Comparison of ENCODE assay signal across 8 mouse cellular contexts in the genomic region with DNA sequence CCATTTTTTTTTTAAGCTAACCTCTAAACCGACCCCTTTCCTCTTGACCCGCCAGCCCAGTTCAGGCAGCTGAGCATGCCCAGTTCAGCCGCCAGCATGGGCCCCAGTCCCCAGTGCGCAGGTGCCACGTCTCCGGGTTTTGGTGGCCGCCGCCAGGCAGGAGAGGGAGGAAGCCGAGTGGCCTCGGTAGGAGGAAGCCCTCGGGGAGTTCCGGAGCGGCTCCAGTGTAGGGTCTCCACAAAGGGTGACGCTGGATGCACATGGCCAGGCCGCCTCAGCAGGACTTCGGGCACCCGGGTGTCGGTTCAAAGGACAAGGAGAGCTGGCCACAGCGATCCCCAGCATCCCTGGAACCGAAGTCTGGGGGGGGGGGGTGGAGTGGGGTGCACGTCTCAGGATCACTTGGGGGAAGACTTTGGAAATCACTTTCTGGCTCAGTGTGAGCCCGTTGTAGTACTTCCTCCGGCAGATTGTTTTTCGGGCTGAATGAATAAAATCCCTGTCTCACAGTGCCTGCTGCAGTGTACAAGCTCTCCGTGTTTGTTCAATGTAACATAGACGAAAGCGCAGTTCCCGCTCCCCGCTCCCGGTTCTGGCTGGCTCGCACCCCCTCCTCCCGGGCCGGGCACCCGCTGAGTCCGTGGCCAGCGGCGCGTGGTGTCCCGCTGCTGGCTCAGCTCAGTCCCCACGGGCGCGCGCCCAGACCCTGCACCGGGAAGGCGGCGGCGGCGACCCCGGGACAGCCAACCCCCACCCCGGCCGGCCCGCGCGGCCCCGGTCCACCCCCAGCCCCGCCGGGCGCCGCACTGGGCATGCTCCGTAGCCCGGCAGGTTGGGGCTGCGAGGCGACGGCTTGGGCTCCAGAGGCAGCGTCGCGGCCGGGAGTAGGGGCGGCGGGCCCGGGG. TPM values are rescaled to one million over a fixed set of nuclear protein-coding genes. Genes with fewer than 3 reads are reported as not detected.
DNase-seq lines count a peak whose midpoint lies in the region; ATAC-seq lines count a peak whose summit lies in the region.

A gene (plus strand): TSS at position 526 of the 905 bp plus-strand sequence.

- peak within 1 kb of the TSS; percentile 97 for H3K9ac ChIP-seq in hindbrain, embryonic 16.5 days (ENCODE audit: low read depth, low read length)

- no peaks in the 10 kb centered on the region for H3K9me3 ChIP-seq in hindbrain, embryonic 16.5 days (ENCODE audit: control insufficient read depth, low read length)

- no peaks in the 10 kb centered on the region for H3K36me3 ChIP-seq in hindbrain, embryonic 16.5 days (ENCODE audit: control insufficient read depth, insufficient read depth, low read length)

- peak; percentile 76 for ATAC-seq in activated CD4-positive, CD25-positive, alpha-beta regulatory T cell, adult 4 months
- ATAC-seq in hindbrain, embryonic 16.5 days = peak; percentile 92

- DNase-seq in cerebellum, postnatal 4 days (ENCODE audit: low spot score in 2 of 2) = peak; percentile 76 to 85
- peak; percentile 44 to 59 for DNase-seq in gastrocnemius, adult 8-10 months (ENCODE audit: low spot score in 2 of 2)
- peak; percentile 72 to 79 for DNase-seq in layer of hippocampus, postnatal 36 days
- DNase-seq in lung, postnatal 25 days (ENCODE audit: low spot score) = peak; percentile 89
- DNase-seq in ovary, postnatal 36 days (ENCODE audit: low spot score) = peak; percentile 86
- DNase-seq in thymus, postnatal 10 days (ENCODE audit: low spot score in 2 of 2) = peak; percentile 81 to 82

- no peaks in the 10 kb centered on the region for H3K27me3 ChIP-seq in hindbrain, embryonic 16.5 days (replicated peaks; ENCODE audit: control insufficient read depth, insufficient read depth, low read length)

- peaks cover 3% of the 10 kb centered on the region; the same call in 1 of the 2 replicates for H3K4me1 ChIP-seq in hindbrain, embryonic 16.5 days (ENCODE audit: control insufficient read depth, insufficient read depth, low read depth, low read length)

- H3K27ac ChIP-seq in hindbrain, embryonic 16.5 days (ENCODE audit: low read depth, low read length) = peak within 1 kb of the TSS; percentile 99

- H3K4me3 ChIP-seq in hindbrain, embryonic 16.5 days (ENCODE audit: low read length) = peak within 1 kb of the TSS; percentile 84

- WGBS in hindbrain, embryonic 16.5 days = under 1% methylated on average over 61 of the region's 71 CpGs

- peak within 1 kb of the TSS; percentile 79 for H3K4me2 ChIP-seq in hindbrain, embryonic 16.5 days (ENCODE audit: low read length)

RNA-seq across cellular contexts. Expression of the gene that starts here (rescaled TPM):
- polyA plus RNA-seq in activated CD4-positive, CD25-positive, alpha-beta regulatory T cell, adult 4 months (2017; shearing (Covaris generic)) = 10 to 100 TPM; 19.5 to 19.6 TPM
- total RNA-seq in gastrocnemius, adult 8-10 months (2022) = 10 to 100 TPM; 12.7 to 18.0 (median 15.4) TPM
- 36.3 and 40.8 TPM in 2 replicates for polyA plus RNA-seq in hindbrain, embryonic 16.5 days (2015; fragmentation: Nextera tagmentation; extraction: Ambion mirVana)
- 10 to 100 TPM; 21.0 to 22.2 TPM for total RNA-seq in layer of hippocampus, postnatal 36 days (2021)

Comparison
In these comparisons a context has a peak if more than half of its experiments do, and no peak if none do; other contexts are left out.
1. Peak in every context shown above with its lines: DNase-seq, ATAC-seq, H3K4me3 ChIP-seq and H3K27ac ChIP-seq.